Mouse (Mus musculus): ENCODE results near the gene Fgfr3. TPM values are rescaled to one million over a fixed set of nuclear protein-coding genes. Genes with fewer than 3 reads are reported as not detected.

Fgfr3 gene
- polyA plus RNA-seq, 1 experiment from 2014 or later: 24.6 TPM

DNA sequence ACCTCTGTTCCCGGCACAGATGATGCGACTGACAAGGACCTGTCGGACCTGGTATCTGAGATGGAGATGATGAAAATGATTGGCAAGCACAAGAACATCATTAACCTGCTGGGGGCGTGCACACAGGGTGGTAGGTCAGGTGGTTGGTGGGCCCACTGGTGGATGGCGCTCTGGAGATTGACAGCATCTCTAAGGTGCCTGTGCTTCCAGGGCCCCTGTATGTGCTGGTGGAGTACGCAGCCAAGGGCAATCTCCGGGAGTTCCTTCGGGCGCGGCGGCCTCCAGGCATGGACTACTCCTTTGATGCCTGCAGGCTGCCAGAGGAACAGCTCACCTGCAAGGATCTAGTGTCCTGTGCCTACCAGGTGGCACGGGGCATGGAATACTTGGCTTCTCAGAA lies 12.4 kb downstream of the Fgfr3 start:
- ATAC-seq (ENCODE audit: insufficient number of reproducible peaks, insufficient read depth, low FRiP score, low TSS enrichment, low read depth): no peak
- Histone ChIP-seq H3K27ac (no peak overlapping the region), H3K36me3 (peaks cover 70% of the 10 kb centered on the region), H3K4me1 (peaks cover 10% of the 10 kb centered on the region; the same call in 1 of the 2 replicates), H3K4me2 (no peak overlapping the region), H3K4me3 (no peak overlapping the region), H3K9me3 (no peaks in the 10 kb centered on the region), H3K9ac (no peak overlapping the region), H3K27me3 (no peaks in the 10 kb centered on the region)
- WGBS: 90% methylated on average over 12 of the region's 12 CpGs

DNA sequence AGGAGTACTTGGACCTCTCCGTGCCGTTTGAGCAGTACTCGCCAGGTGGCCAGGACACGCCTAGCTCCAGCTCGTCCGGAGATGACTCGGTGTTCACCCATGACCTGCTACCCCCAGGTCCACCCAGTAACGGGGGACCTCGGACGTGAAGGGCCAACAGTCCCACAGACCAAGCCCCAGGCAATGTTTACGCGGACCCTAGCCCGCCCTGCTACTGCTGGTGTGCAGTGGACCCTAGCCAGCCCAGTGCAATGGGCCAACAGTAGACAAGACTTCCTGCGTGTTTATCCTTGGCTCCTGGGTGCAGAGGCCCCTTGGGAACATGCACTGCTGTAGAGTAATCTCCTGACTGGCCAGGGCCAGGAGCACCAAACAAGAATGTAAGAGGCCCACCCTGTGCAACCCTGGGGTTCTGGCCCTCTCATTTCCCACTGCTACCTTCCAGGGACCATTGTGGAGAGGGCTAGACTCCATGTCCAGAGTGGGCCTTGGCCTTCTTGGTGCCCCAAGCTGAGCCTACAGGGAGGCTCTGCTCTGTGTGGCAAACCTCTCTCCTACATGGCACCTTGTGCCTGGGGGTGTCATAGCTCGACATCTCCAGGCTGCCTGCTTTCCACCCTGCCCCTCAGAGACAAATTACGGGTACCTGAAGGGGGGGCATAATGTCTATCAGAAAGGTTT lies 14.1 kb downstream of the Fgfr3 start:
- 89% methylated on average over 16 of the region's 16 CpGs for WGBS
- no peak for ATAC-seq (ENCODE audit: insufficient number of reproducible peaks, insufficient read depth, low FRiP score, low TSS enrichment, low read depth)
- H3K9ac ChIP-seq: no peak overlapping the region
- H3K9me3 ChIP-seq: no peaks in the 10 kb centered on the region
- H3K27ac ChIP-seq: no peak overlapping the region
- peaks cover 3% of the 10 kb centered on the region; the same call in 1 of the 2 replicates for H3K4me1 ChIP-seq
- H3K36me3 ChIP-seq: peaks cover 69% of the 10 kb centered on the region
- H3K4me2 ChIP-seq: no peak overlapping the region
- no peaks in the 10 kb centered on the region for H3K27me3 ChIP-seq
- no peak overlapping the region for H3K4me3 ChIP-seq

DNA sequence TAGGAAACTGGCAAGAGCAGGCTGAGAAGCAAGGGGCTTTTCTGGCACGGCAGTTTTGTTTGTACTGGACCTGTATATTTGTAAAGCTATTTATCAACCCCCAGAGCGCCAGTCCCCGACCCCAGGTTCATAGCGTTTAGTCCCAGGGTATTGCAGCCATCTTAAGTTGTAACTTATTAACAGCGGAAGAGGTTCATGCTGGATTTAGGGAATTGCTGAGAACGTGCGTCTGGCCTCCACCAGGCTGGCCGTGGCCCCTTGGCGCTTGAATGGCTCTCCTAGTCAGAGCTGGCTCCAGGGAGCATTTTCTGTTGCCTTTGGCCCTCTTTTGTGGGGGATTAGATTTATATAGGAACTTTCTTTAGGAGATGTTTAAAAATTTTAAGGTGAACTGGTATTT lies 14.8 kb downstream of the Fgfr3 start:
- Histone ChIP-seq H3K9ac (no peak overlapping the region), H3K4me1 (no peaks in the 10 kb centered on the region), H3K36me3 (peaks cover 73% of the 10 kb centered on the region), H3K9me3 (no peaks in the 10 kb centered on the region), H3K27me3 (no peaks in the 10 kb centered on the region), H3K4me2 (no peak overlapping the region), H3K27ac (no peak overlapping the region), H3K4me3 (no peak overlapping the region)
- no peak for ATAC-seq (ENCODE audit: insufficient number of reproducible peaks, insufficient read depth, low FRiP score, low TSS enrichment, low read depth)
- WGBS: 82% methylated on average over 9 of the region's 9 CpGs

DNA sequence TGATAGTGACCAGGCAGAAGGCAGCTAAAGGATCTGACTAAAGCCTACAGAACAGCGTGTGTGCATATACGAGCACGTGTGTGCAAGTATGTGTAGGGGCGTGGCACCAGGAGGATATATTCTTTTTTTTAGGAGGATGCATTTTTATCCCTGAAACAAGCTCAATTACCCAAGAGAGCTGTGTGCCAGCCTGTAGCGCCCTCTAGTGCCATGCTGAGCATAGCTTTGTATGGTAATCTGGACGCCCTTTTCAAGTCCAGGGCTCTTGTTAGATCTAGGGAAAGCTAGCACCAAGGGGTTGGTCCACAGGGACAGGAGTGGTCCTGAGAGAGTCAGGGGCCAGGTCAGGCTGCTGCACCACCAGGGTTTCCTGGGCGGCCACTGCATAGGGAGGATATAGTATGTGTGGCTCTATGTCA lies 16.4 kb downstream of the Fgfr3 start:
- no peak for ATAC-seq (ENCODE audit: insufficient number of reproducible peaks, insufficient read depth, low FRiP score, low TSS enrichment, low read depth)
- Histone ChIP-seq H3K27ac (no peak overlapping the region), H3K4me1 (no peaks in the 10 kb centered on the region), H3K9me3 (no peaks in the 10 kb centered on the region), H3K9ac (no peak overlapping the region), H3K4me3 (no peak overlapping the region), H3K4me2 (no peak overlapping the region), H3K27me3 (no peaks in the 10 kb centered on the region), H3K36me3 (peaks cover 74% of the 10 kb centered on the region)
- 18% methylated on average over 7 of the region's 7 CpGs for WGBS

DNA sequence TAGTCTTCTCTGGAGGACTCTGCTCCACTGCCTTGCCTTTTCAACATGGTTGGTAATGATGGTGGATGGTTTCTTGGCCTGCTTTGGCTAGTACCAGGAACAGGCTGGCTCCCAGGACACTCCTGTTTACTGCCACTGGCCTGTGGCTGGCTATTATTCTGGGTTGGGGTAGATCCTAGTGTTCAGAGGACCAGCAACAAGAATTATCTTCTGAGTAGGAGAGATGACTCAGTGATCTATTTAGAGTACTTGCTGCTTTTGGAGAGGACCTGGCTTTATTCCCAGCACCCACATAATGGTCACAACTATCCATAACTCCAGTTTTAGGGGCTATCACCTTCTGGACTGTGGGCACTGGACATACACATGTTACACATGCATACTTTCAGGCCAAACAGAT lies 16.9 kb downstream of the Fgfr3 start:
- no peak overlapping the region for H3K4me3 ChIP-seq
- peaks cover 74% of the 10 kb centered on the region for H3K36me3 ChIP-seq
- H3K9ac ChIP-seq: no peak overlapping the region
- ATAC-seq (ENCODE audit: insufficient number of reproducible peaks, insufficient read depth, low FRiP score, low TSS enrichment, low read depth): no peak
- no peak overlapping the region for H3K27ac ChIP-seq
- no peak overlapping the region for H3K4me2 ChIP-seq
- H3K27me3 ChIP-seq: no peaks in the 10 kb centered on the region
- H3K4me1 ChIP-seq: no peaks in the 10 kb centered on the region
- no peaks in the 10 kb centered on the region for H3K9me3 ChIP-seq

DNA sequence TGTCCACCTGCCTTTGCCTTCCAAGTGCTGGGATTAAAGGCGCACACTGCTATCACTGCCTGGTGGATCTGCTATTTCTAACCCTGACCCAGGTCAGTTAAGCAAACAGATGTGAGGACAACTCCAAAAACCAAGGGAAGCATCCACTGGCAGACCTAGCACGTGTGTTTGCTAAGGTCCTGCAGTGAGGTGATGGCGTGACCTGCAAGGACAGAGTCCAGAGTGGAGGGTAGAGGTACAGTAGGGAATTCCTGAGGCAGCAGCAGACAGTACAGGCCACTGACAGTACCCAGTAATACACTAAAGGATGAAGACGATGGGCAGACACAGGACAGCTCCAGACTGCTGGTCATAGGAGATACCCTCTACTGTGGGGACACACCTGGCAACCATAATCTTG lies 19.1 kb downstream of the Fgfr3 start:
- Histone ChIP-seq H3K9me3 (no peaks in the 10 kb centered on the region), H3K4me1 (no peaks in the 10 kb centered on the region), H3K36me3 (peaks cover 74% of the 10 kb centered on the region), H3K9ac (no peak overlapping the region), H3K27ac (no peak overlapping the region), H3K27me3 (no peaks in the 10 kb centered on the region), H3K4me2 (no peak overlapping the region), H3K4me3 (no peak overlapping the region)
- no peak for ATAC-seq (ENCODE audit: insufficient number of reproducible peaks, insufficient read depth, low FRiP score, low TSS enrichment, low read depth)
- 93% methylated on average over 4 of the region's 4 CpGs for WGBS

DNA sequence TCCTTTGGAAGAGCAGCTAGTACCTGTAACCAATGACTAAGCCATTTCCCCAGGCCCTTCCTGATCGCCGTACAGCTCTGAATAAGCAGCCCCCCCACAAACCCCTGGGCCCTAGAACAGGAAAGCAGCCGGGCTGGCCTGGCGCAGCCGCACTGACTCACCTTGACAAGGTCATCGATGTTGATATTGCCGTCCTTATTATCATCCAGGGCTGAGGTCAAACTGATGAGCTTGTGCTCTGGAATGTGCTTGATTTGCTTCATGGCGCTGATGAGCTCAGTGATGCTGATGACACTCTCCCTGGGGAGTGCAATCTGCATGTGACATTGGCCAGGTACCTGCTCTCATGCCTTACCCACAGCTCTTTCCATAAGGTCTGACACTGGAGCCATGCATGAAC lies 22.0 kb downstream of the Fgfr3 start:
- ATAC-seq (ENCODE audit: insufficient number of reproducible peaks, insufficient read depth, low FRiP score, low TSS enrichment, low read depth): no peak
- 95% methylated on average over 8 of the region's 8 CpGs for whole genome bisulfite sequencing
- Histone ChIP-seq H3K4me3 (no peak overlapping the region), H3K27ac (no peak overlapping the region), H3K4me1 (no peaks in the 10 kb centered on the region), H3K4me2 (no peak overlapping the region), H3K9me3 (no peaks in the 10 kb centered on the region), H3K36me3 (peaks cover 95% of the 10 kb centered on the region), H3K9ac (no peak overlapping the region), H3K27me3 (no peaks in the 10 kb centered on the region)

DNA sequence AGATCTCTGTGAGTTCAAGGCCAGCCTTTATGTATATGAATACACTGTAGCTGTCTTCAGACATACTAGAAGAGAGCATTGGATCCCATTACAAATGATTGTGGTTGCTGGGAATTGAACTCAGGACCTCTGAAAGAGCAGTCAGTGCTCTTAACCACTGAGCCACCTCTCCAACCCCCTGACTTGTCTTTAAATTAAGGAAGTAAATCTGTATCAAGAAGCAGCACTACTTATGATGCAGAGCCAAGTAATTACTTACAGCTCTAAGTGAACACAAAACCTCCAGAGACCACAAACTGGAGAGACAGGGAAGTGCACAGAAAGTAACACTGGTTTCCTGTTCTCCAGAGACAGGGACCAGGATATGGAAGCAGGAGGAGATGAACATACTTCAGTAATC lies 55.7 kb downstream of the Fgfr3 start:
- no peak overlapping the region for H3K27ac ChIP-seq
- H3K9ac ChIP-seq: no peak overlapping the region
- no peaks in the 10 kb centered on the region for H3K9me3 ChIP-seq
- H3K4me3 ChIP-seq: no peak overlapping the region
- peaks cover 16% of the 10 kb centered on the region for H3K4me1 ChIP-seq
- no peak overlapping the region for H3K4me2 ChIP-seq
- no peaks in the 10 kb centered on the region for H3K27me3 ChIP-seq
- peaks cover 49% of the 10 kb centered on the region for H3K36me3 ChIP-seq
- no peak for ATAC-seq (ENCODE audit: insufficient number of reproducible peaks, insufficient read depth, low FRiP score, low TSS enrichment, low read depth)

DNA sequence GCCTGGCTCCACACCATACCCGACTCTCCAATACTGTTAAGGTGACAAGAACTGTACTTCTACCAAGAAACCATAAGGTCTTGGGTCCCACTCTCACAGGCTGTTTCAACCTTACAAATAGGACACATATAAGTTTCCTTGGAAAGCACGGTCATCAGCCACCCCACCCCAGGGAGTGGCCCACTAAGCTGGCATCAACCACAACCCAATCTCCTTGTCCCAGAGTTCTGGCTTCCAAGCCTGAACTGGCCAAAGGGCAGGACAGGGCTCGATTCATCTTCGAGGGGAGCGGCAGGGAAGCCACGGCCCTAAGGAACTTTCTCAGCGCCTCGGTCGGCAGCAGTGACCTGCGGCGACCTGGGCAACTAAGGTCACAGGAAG lies 60.5 kb downstream of the Fgfr3 start:
- H3K4me3 ChIP-seq: peak overlapping the region; percentile 90
- H3K27me3 ChIP-seq: no peaks in the 10 kb centered on the region
- peak overlapping the region; percentile 91 for H3K9ac ChIP-seq
- no peaks in the 10 kb centered on the region for H3K9me3 ChIP-seq
- ATAC-seq (ENCODE audit: insufficient number of reproducible peaks, insufficient read depth, low FRiP score, low TSS enrichment, low read depth): no peak
- peak overlapping the region; percentile 83; the same call in 1 of the 2 replicates for H3K27ac ChIP-seq
- H3K4me1 ChIP-seq: peaks cover 22% of the 10 kb centered on the region
- H3K36me3 ChIP-seq: peaks cover 14% of the 10 kb centered on the region
- peak overlapping the region; percentile 90 for H3K4me2 ChIP-seq
- WGBS: 4% methylated on average over 11 of the region's 11 CpGs

DNA sequence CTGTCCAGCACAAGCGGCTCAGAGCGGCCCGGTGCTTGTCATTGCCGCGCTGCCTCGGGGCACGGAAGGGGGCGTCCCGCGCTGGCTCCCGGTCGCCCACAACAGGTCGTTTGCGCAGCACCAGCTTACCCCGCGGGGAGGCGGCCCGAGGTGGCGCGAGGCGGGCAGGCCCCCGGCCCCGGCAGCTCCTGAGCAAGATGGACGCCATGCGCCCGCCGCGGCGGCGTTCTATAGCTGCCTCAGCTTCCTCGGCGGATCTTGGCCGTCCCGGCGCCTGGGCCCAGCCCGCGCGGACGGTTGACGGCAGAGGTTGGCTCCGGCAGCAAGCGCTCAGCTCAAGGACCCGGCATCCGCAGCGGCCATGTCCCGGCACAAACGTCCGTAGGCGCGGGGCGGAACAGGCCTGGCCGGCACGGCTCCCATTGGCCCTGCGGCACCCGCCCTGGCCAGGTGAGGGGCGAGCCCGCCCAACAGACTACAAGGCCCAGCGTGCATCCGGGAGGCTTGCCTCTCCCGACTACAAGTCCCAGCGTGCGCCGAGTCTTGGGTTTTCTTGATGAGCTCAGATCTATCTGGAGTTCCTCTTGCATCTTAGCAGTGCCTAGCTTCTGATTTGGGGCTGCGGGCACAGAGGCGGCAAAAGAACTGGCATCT lies 61.0 kb downstream of the Fgfr3 start, which contains the start of gene Letm1:
TSS of gene Letm1 (minus strand) at position 473 of the 654 bp plus-strand sequence.
- no peaks in the 10 kb centered on the region for H3K9me3 ChIP-seq
- ATAC-seq (ENCODE audit: insufficient number of reproducible peaks, insufficient read depth, low FRiP score, low TSS enrichment, low read depth): peak; percentile 98
- peak within 1 kb of the TSS; percentile 83 for H3K27ac ChIP-seq
- peak within 1 kb of the TSS; percentile 91 for H3K9ac ChIP-seq
- peaks cover 22% of the 10 kb centered on the region for H3K4me1 ChIP-seq
- no peaks in the 10 kb centered on the region for H3K27me3 ChIP-seq
- under 1% methylated on average over 65 of the region's 65 CpGs for WGBS
- peaks cover 9% of the 10 kb centered on the region for H3K36me3 ChIP-seq
- peak within 1 kb of the TSS; percentile 90 for H3K4me2 ChIP-seq
- peak within 1 kb of the TSS; percentile 90 for H3K4me3 ChIP-seq

DNA sequence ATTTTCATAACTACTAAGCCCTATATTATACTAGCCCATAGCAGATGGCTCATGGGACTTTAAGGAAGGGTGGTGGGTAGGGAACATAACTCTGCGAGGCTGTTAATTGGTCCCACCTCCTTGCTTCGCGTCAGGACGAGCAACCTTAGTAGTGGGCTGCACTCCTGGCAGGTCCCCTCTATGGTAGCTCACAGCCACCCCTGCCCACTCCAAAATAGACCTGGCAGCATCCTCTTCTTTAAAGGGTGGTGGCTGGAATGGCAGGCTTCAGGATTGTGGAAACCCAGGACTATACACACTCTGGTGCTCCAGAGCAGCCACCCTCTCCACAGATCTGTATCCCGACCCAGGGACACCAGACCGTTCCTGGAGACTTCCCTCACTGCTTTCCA lies 61.5 kb downstream of the Fgfr3 start:
- H3K27ac ChIP-seq: 0 out of 2 replicates have a peak overlapping the region, but pooled peaks have one; percentile 83
- H3K27me3 ChIP-seq: no peaks in the 10 kb centered on the region
- peaks cover 4% of the 10 kb centered on the region; the same call in 1 of the 2 replicates for H3K36me3 ChIP-seq
- peak overlapping the region; percentile 90 for H3K4me3 ChIP-seq
- H3K4me2 ChIP-seq: peak overlapping the region; percentile 90
- H3K9me3 ChIP-seq: no peaks in the 10 kb centered on the region
- peak; percentile 63; the same call in 1 of the 2 replicates for ATAC-seq (ENCODE audit: insufficient number of reproducible peaks, insufficient read depth, low FRiP score, low TSS enrichment, low read depth)
- H3K4me1 ChIP-seq: peaks cover 22% of the 10 kb centered on the region
- H3K9ac ChIP-seq: peak overlapping the region; percentile 91
- WGBS: 12% methylated on average over 6 of the region's 6 CpGs

All from embryonic facial prominence, embryonic 13.5 days (tissue).